Mouse (Mus musculus) lung, adult 2 months (tissue): ENCODE results near the gene Pnlip.

Source experiments
- CTCF ChIP-seq: fragments of 200-500 bp; IDR thresholded peaks from 2 replicates; pipeline ENCODE4 v1.5.1; 2011; ENCODE audit warnings: mild to moderate bottlenecking, low read length, control low read depth; ENCODE audit not compliant: insufficient read depth
- POLR2A ChIP-seq: fragments of 200-500 bp; IDR thresholded peaks from 2 replicates; pipeline ENCODE4 v1.6.1; 2011; ENCODE audit warnings: low read depth, mild to moderate bottlenecking, control low read depth, low read length, borderline replicate concordance; ENCODE audit errors: extremely low read depth

DNA sequence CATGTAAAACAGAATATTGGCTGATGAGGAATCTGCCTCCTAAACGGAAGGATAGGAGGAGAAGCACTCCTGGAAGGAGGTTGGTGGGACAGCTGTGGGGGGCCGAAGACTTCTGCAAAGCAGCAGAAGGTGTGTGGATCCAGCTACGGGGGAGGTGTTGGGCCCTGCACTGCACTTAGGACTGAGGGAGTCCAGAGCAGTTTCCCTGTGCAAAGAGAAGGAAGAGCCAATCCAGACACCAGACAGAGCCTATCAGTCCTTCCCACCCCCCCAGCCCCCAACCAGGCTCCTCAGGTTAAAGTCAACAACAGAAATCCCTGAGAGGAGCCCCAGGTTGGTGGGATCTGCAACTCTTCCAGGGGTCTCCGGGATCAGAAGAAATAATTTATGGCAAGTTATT is 27.5 kb upstream of the Pnlip start:
- no peak for TF ChIP-seq CTCF
- no peak for TF ChIP-seq POLR2A
